Mouse (Mus musculus): ENCODE results near the gene Rnpep. TPM values are rescaled to one million over a fixed set of nuclear protein-coding genes. Genes with fewer than 3 reads are reported as not detected.
A peak's percentile ranks its signal among the peaks of the same experiment; 100 is the strongest.
"Not testable (repeated sequence)": the region's sequence is repeated elsewhere in the genome, so short reads cannot be mapped to it uniquely, and the experiment has no call there.

Gene Rnpep
- total RNA-seq, 1 experiment from 2014 or later, result 58.0 TPM

GRCm38 (mm10) chr1:135258380-135259127 is 25.3 kb downstream of the Rnpep start, which contains the start of gene Elf3:
TSS of gene Elf3 (minus strand) at chr1:135258568.
- peak; percentile 24 for DNase-seq

- DNase-seq, result no peak
These were observed 27.6 kb downstream of the Rnpep start for GRCm38 (mm10) chr1:135256299-135256698.

GRCm38 (mm10) chr1:135252854-135253253 is 31.0 kb downstream of the Rnpep start:
- DNase-seq, result no peak

GRCm38 (mm10) chr1:135251405-135251804 is 32.5 kb downstream of the Rnpep start:
- no peak for DNase-seq

- DNase-seq, result no peak
These were observed 33.2 kb downstream of the Rnpep start for GRCm38 (mm10) chr1:135250706-135251105.

- no peak for DNase-seq
These were observed 35.4 kb downstream of the Rnpep start for GRCm38 (mm10) chr1:135248434-135248850.

GRCm38 (mm10) chr1:135244014-135244413 is 39.9 kb downstream of the Rnpep start:
- no peak for DNase-seq

GRCm38 (mm10) chr1:135240206-135240605 is 43.7 kb downstream of the Rnpep start:
- not testable (repeated sequence) for DNase-seq

- peak; percentile 40 for DNase-seq
These were observed 46.6 kb downstream of the Rnpep start for GRCm38 (mm10) chr1:135237131-135237851.

- DNase-seq, result no peak
These were observed 49.1 kb downstream of the Rnpep start for GRCm38 (mm10) chr1:135234771-135235170.

GRCm38 (mm10) chr1:135233961-135234360 is 49.9 kb downstream of the Rnpep start:
- no peak for DNase-seq

- not testable (repeated sequence) for DNase-seq
These were observed 52.0 kb downstream of the Rnpep start for GRCm38 (mm10) chr1:135231878-135232277.

- DNase-seq, result no peak
These were observed 56.4 kb downstream of the Rnpep start for GRCm38 (mm10) chr1:135227339-135227950.

GRCm38 (mm10) chr1:135224981-135225604 is 58.8 kb downstream of the Rnpep start:
- DNase-seq, result no peak

GRCm38 (mm10) chr1:135224147-135224546 is 59.7 kb downstream of the Rnpep start:
- DNase-seq, result no peak

- DNase-seq, result no peak
These were observed 66.2 kb downstream of the Rnpep start for GRCm38 (mm10) chr1:135217607-135218233.

- DNase-seq, result no peak
These were observed 69.9 kb downstream of the Rnpep start for GRCm38 (mm10) chr1:135213772-135214640.

Measured in adrenal gland, postnatal 25 days (tissue).